Mouse (Mus musculus) R1 (cell line): ENCODE measurements around the gene Atp5e.

Source experiments
- DNase-seq: peaks from one replicate; pipeline ENCODE4 v3.0.0-alpha.2; 2018; ENCODE audit warnings: low read depth, low spot score

The Atp5e gene

GRCm38 (mm10) chr2:174463789-174464523 lies at the start of gene Atp5e:
Atp5e (minus strand) TSS chr2:174464105.
- DNase-seq: peak; percentile 96

- DNase-seq: no peak
Measured at GRCm38 (mm10) chr2:174509825-174510224, 45.9 kb upstream of the Atp5e start.

GRCm38 (mm10) chr2:174507998-174508397 lies 44.1 kb upstream of the Atp5e start:
- no peak for DNase-seq

GRCm38 (mm10) chr2:174502831-174503460 lies 39.0 kb upstream of the Atp5e start:
- DNase-seq: peak; percentile 19

GRCm38 (mm10) chr2:174502321-174502720 lies 38.4 kb upstream of the Atp5e start:
- DNase-seq: peak; percentile 6

GRCm38 (mm10) chr2:174501517-174501916 lies 37.6 kb upstream of the Atp5e start:
- DNase-seq: no peak

GRCm38 (mm10) chr2:174500814-174501503 lies 37.1 kb upstream of the Atp5e start:
- DNase-seq: no peak

GRCm38 (mm10) chr2:174492858-174493257 lies 29.0 kb upstream of the Atp5e start:
- no peak for DNase-seq

- DNase-seq: no peak
Measured at GRCm38 (mm10) chr2:174487005-174487404, 23.1 kb upstream of the Atp5e start.

GRCm38 (mm10) chr2:174478746-174479145 lies 14.8 kb upstream of the Atp5e start:
- DNase-seq: no peak

- DNase-seq: no peak
Measured at GRCm38 (mm10) chr2:174477543-174478319, 13.8 kb upstream of the Atp5e start.

- no peak for DNase-seq
Measured at GRCm38 (mm10) chr2:174473550-174473927, 9.6 kb upstream of the Atp5e start.

- peak; percentile 99 for DNase-seq
Measured at GRCm38 (mm10) chr2:174472818-174473549, 9.1 kb upstream of the Atp5e start, which contains the start of gene Prelid3b. Prelid3b (minus strand) TSS chr2:174473081.

GRCm38 (mm10) chr2:174472407-174472806 lies 8.5 kb upstream of the Atp5e start:
- no peak for DNase-seq

- DNase-seq: no peak
Measured at GRCm38 (mm10) chr2:174470786-174471405, 7.0 kb upstream of the Atp5e start.

GRCm38 (mm10) chr2:174470333-174470732 lies 6.4 kb upstream of the Atp5e start:
- no peak for DNase-seq

GRCm38 (mm10) chr2:174463370-174463769 lies 535 bp downstream of the Atp5e start:
- DNase-seq: no peak

- peak; percentile 67 for DNase-seq
Measured at GRCm38 (mm10) chr2:174459365-174459764, 4.5 kb downstream of the Atp5e start.

- no peak for DNase-seq
Measured at GRCm38 (mm10) chr2:174453681-174454080, 10.2 kb downstream of the Atp5e start.

GRCm38 (mm10) chr2:174450353-174450752 lies 13.6 kb downstream of the Atp5e start, which contains the start of gene Tubb1:
Tubb1 (plus strand) TSS chr2:174450695.
- DNase-seq: no peak

- DNase-seq: no peak
Measured at GRCm38 (mm10) chr2:174448405-174448804, 15.5 kb downstream of the Atp5e start.
